Mouse (Mus musculus) liver, adult 2 months (tissue): ENCODE measurements at regions not wholly inside any gene's neighbourhood (a gene's known extent, or its start where the extent isn't known, plus 50 kb on each side); places are given as distances from the start of the nearest gene placed in this dataset.

Experiments used
- DNase-seq: peaks from one replicate; pipeline ENCODE4 v3.0.0-alpha.2; 2011; ENCODE audit warnings: low read depth, low spot score; ENCODE audit errors: extremely low read depth
- H3K27ac ChIP-seq: fragments of 200-500 bp; replicated peaks from 2 replicates; pipeline ENCODE4 v1.5.1; 2012; ENCODE audit warnings: low read depth, mild to moderate bottlenecking, control low read depth, inconsistent platforms, low read length; ENCODE audit not compliant: insufficient read depth
- H3K27me3 ChIP-seq: fragments of 200-500 bp; 2 replicates; pipeline ENCODE4 v1.6.1; 2012; ENCODE audit warnings: mild to moderate bottlenecking, moderate library complexity, low read length, inconsistent platforms; ENCODE audit not compliant: control insufficient read depth, insufficient read depth
- H3K36me3 ChIP-seq: fragments of 200-500 bp; 2 replicates; pipeline ENCODE4 v1.6.1; 2012; ENCODE audit warnings: low read length, inconsistent platforms; ENCODE audit not compliant: control insufficient read depth, insufficient read depth
- H3K4me1 ChIP-seq: fragments of 200-500 bp; 2 replicates; pipeline ENCODE4 v1.6.1; 2011; ENCODE audit warnings: low read length; ENCODE audit not compliant: control insufficient read depth, insufficient read depth
- H3K4me3 ChIP-seq: fragments of 200-500 bp; 2 replicates; pipeline ENCODE4 v1.5.1; 2011; ENCODE audit warnings: low read depth, mild to moderate bottlenecking, control low read depth, low read length, moderate library complexity; ENCODE audit not compliant: insufficient read depth
- H3K79me2 ChIP-seq: fragments of 200-500 bp; 2 replicates; pipeline ENCODE4 v1.6.1; 2012; ENCODE audit warnings: inconsistent platforms, mild to moderate bottlenecking, low read length, moderate library complexity; ENCODE audit not compliant: control insufficient read depth, insufficient read depth
- H3K9ac ChIP-seq: fragments of 200-500 bp; 2 replicates; pipeline ENCODE4 v1.6.1; 2012; ENCODE audit warnings: low read depth, mild to moderate bottlenecking, control low read depth, inconsistent platforms, low read length
- CTCF ChIP-seq: fragments of 200-500 bp; IDR thresholded peaks from 2 replicates; pipeline ENCODE4 v1.5.1; 2011; ENCODE audit warnings: low read depth, low read length, control low read depth
- POLR2A ChIP-seq: fragments of 200-500 bp; IDR thresholded peaks from 2 replicates; pipeline ENCODE4 v1.6.1; 2011; ENCODE audit warnings: low read length, control low read depth; ENCODE audit not compliant: insufficient read depth; ENCODE audit errors: extremely low read depth
- WGBS: fragments of 180-500 bp; shearing (Covaris S2); methylation state at CpG from one replicate; pipeline ENCODE4 v1.1.7; 2018; 5-methylcytosine and 5-hydroxymethylcytosine counted together

- WGBS, result 54% methylated on average over 7 of the region's 7 CpGs
- no peaks in the 10 kb centered on the region for H3K27me3 ChIP-seq
- peak; percentile 94 for DNase-seq
These were observed 110.2 kb downstream of the Olfr164 start for GRCm38 (mm10) chr16:19203681-19204080.

GRCm38 (mm10) chr16:19200977-19201376 lies 112.9 kb downstream of the Olfr164 start:
- TF ChIP-seq POLR2A (no peak), CTCF (no peak)

More at GRCm38 (mm10) chr16:19203681-19204080, 110.2 kb downstream of the Olfr164 start:
- Histone ChIP-seq H3K36me3 (no peaks in the 10 kb centered on the region), H3K27ac (no peak overlapping the region), H3K9ac (no peak overlapping the region), H3K4me3 (no peak overlapping the region), H3K4me1 (no peaks in the 10 kb centered on the region), H3K79me2 (no peaks in the 10 kb centered on the region)
- TF ChIP-seq POLR2A (no peak), CTCF (no peak)

GRCm38 (mm10) chr16:19199724-19200544 lies 113.9 kb downstream of the Olfr164 start:
- H3K9ac ChIP-seq, result no peak overlapping the region
- WGBS, result 77% methylated on average over 3 of the region's 3 CpGs
- H3K79me2 ChIP-seq, result no peaks in the 10 kb centered on the region
- H3K27me3 ChIP-seq, result no peaks in the 10 kb centered on the region
- DNase-seq, result no peak
- TF ChIP-seq POLR2A (no peak), CTCF (no peak)
- no peak overlapping the region for H3K27ac ChIP-seq
- no peaks in the 10 kb centered on the region for H3K4me1 ChIP-seq
- H3K36me3 ChIP-seq, result no peaks in the 10 kb centered on the region
- no peak overlapping the region for H3K4me3 ChIP-seq

More at GRCm38 (mm10) chr16:19200977-19201376, 112.9 kb downstream of the Olfr164 start:
- Histone ChIP-seq H3K4me1 (no peaks in the 10 kb centered on the region), H3K27ac (no peak overlapping the region), H3K79me2 (no peaks in the 10 kb centered on the region), H3K36me3 (no peaks in the 10 kb centered on the region), H3K27me3 (no peaks in the 10 kb centered on the region), H3K9ac (no peak overlapping the region), H3K4me3 (no peak overlapping the region)
- WGBS, result 66% methylated on average over 2 of the region's 2 CpGs
- no peak for DNase-seq

- H3K4me1 ChIP-seq, result no peaks in the 10 kb centered on the region
- H3K27ac ChIP-seq, result no peak overlapping the region
- TF ChIP-seq POLR2A (no peak), CTCF (no peak)
- H3K27me3 ChIP-seq, result no peaks in the 10 kb centered on the region
- H3K36me3 ChIP-seq, result no peaks in the 10 kb centered on the region
- WGBS, result 58% methylated on average over 6 of the region's 6 CpGs
- no peak overlapping the region for H3K4me3 ChIP-seq
- H3K79me2 ChIP-seq, result no peaks in the 10 kb centered on the region
- no peak for DNase-seq
- H3K9ac ChIP-seq, result no peak overlapping the region
These were observed 115.1 kb downstream of the Olfr164 start for GRCm38 (mm10) chr16:19198539-19199385.

- Histone ChIP-seq H3K4me3 (no peak overlapping the region), H3K9ac (no peak overlapping the region), H3K4me1 (no peaks in the 10 kb centered on the region), H3K27ac (no peak overlapping the region), H3K27me3 (no peaks in the 10 kb centered on the region), H3K79me2 (no peaks in the 10 kb centered on the region), H3K36me3 (no peaks in the 10 kb centered on the region)
- TF ChIP-seq CTCF (no peak), POLR2A (no peak)
- DNase-seq, result no peak
These were observed 116.0 kb downstream of the Olfr164 start for GRCm38 (mm10) chr16:19197638-19198440.
